Mouse (Mus musculus) ES-E14 (cell line): ENCODE data around the gene Lhfpl2. TPM values are rescaled to one million over a fixed set of nuclear protein-coding genes. Genes with fewer than 3 reads are reported as not detected.

Experiments used
- DNase-seq: peaks from one replicate; pipeline ENCODE4 v3.0.0-alpha.2; 2013; ENCODE audit warnings: low read depth, low spot score
- H3K27ac ChIP-seq: 2 replicates; pipeline ENCODE4 v1.5.1; 2012; ENCODE audit warnings: low read depth, mild to moderate bottlenecking, low read length, moderate library complexity, mixed read lengths; ENCODE audit not compliant: poor library complexity, insufficient read depth, severe bottlenecking
- H3K36me3 ChIP-seq: 2 replicates; pipeline ENCODE4 v1.6.1; 2012; ENCODE audit warnings: mild to moderate bottlenecking, low read length, moderate library complexity, mixed read lengths; ENCODE audit not compliant: control insufficient read depth, poor library complexity, insufficient read depth, severe bottlenecking
- H3K4me1 ChIP-seq, 2 experiments: fragments of 150-350 bp in 1 of 2; sonication (generic) in 1 of 2; 2 replicates each; pipeline ENCODE4 v1.6.1; 2012; ENCODE audit warnings: low read length in 2 of 2, mild to moderate bottlenecking in 1 of 2, mixed read lengths in 1 of 2; ENCODE audit not compliant: control insufficient read depth in 2 of 2, insufficient read depth in 2 of 2, poor library complexity in 1 of 2
- H3K4me3 ChIP-seq, 2 experiments: fragments of 150-350 bp in 1 of 2; sonication (generic) in 1 of 2; 2 replicates each; pipeline ENCODE4 v1.5.1; 2012; ENCODE audit warnings: low read length in 2 of 2, low read depth in 1 of 2, mild to moderate bottlenecking in 1 of 2, mixed read lengths in 1 of 2; ENCODE audit not compliant: insufficient read depth in 1 of 2, poor library complexity in 1 of 2, severe bottlenecking in 1 of 2
- H3K9ac ChIP-seq: 2 replicates; pipeline ENCODE4 v1.6.1; 2012; ENCODE audit warnings: low read depth, mild to moderate bottlenecking, low read length, mixed read lengths; ENCODE audit not compliant: poor library complexity, insufficient read depth, severe bottlenecking
- H3K9me3 ChIP-seq: fragments of 150-350 bp; sonication (generic); 2 replicates; pipeline ENCODE4 v1.6.1; 2012; ENCODE audit warnings: low read depth, mild to moderate bottlenecking, low read length; ENCODE audit not compliant: control insufficient read depth, insufficient read depth
- CHD2 ChIP-seq: IDR thresholded peaks from 2 replicates; pipeline ENCODE4 v1.6.1; 2014; ENCODE audit warnings: mild to moderate bottlenecking, low read depth, low read length, inconsistent platforms
- HCFC1 ChIP-seq: IDR thresholded peaks from 2 replicates; pipeline ENCODE4 v1.6.1; 2012; ENCODE audit warnings: low read length, inconsistent platforms, borderline replicate concordance; ENCODE audit not compliant: insufficient read depth
- MAFK ChIP-seq: IDR thresholded peaks from 2 replicates; pipeline ENCODE4 v1.6.1; 2014; ENCODE audit warnings: mild to moderate bottlenecking, low read depth, low read length, inconsistent platforms; ENCODE audit not compliant: insufficient read depth
- ZC3H11A ChIP-seq: IDR thresholded peaks from 2 replicates; pipeline ENCODE4 v1.6.1; 2012; ENCODE audit warnings: low read depth, mild to moderate bottlenecking, inconsistent platforms, low read length, borderline replicate concordance
- ZNF384 ChIP-seq: IDR thresholded peaks from 2 replicates; pipeline ENCODE4 v1.6.1; 2012; ENCODE audit warnings: low read depth, low read length, inconsistent platforms
- in situ Hi-C, 2 experiments: fragments of 600-800 bp; cut with MboI; formaldehyde crosslinking; loops; one replicate each; pipeline ENCODE4 v1.15.1; 2025; ENCODE audit warnings: low sequenced_read_pairs in 2 of 2, inconsistent platforms in 1 of 2; ENCODE audit not compliant: unreplicated experiment in 2 of 2
- total RNA-seq: library from RNA; depleted of rRNA; stranded (reverse); fragments of 300-350 nt; gene quantifications from 2 replicates; pipeline ENCODE4 v1.2.3, GENCODE M21; 2012

Lhfpl2 gene
- total RNA-seq, 1 experiment: 8.8 TPM

DNA sequence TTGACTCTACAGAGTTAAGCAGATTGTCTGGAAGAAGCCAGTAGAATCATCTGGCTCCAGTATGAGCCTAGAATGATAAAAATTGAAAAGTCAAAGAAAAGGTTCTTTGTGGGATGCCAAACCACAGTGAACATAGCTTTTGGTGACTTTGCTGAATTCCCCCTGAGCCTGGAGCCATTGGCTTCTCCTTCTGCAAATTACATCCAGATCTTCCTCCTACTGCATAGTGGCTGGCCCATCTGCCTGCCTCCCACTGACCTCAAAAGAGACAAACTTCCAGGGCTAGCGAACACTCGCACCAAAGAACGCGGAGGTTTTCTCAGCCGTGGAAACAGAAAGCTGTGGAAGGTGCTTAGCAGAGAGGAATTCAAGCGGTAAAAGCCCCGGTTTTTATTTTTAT, 49.4 kb downstream of the Lhfpl2 start:
- DNase-seq: no peak
- Histone ChIP-seq H3K36me3 (no peaks in the 10 kb centered on the region), H3K4me1 (no peaks in the 10 kb centered on the region), H3K9me3 (no peaks in the 10 kb centered on the region), H3K9ac (no peak overlapping the region), H3K4me3 (no peak overlapping the region), H3K27ac (no peak overlapping the region)
- in situ Hi-C loops: no loop called here
- no peak for TF ChIP-seq CHD2
- TF ChIP-seq ZC3H11A: no peak
- no peak for TF ChIP-seq ZNF384
- no peak for TF ChIP-seq MAFK
- TF ChIP-seq HCFC1: no peak

DNA sequence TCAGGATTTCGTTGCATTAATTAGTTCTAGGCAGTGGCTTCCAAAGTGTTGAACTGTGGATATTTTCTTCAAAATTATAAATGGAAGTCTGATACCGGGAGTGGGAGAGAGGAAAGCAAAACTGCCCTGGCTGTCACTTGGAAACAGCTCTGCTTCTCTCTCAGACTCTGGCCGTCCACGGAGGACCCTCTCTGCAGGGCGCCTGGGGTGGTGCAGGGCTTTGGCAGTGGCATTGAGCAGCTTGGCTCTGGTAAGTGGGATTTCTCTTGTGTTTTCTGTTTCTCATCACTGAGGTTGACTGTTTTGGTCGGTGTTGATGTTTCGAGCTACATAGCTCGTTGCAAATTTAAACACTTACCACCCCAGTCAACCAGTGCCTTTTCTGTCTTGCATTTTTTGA, 53.0 kb downstream of the Lhfpl2 start:
- H3K4me3 ChIP-seq: no peak overlapping the region
- in situ Hi-C loops: no loop called here
- no peak overlapping the region for H3K9ac ChIP-seq
- H3K27ac ChIP-seq: no peak overlapping the region
- H3K36me3 ChIP-seq: no peaks in the 10 kb centered on the region
- TF ChIP-seq HCFC1: no peak
- TF ChIP-seq ZC3H11A: no peak
- TF ChIP-seq CHD2: no peak
- no peak for TF ChIP-seq MAFK
- no peak for TF ChIP-seq ZNF384
- no peaks in the 10 kb centered on the region for H3K4me1 ChIP-seq
- DNase-seq: no peak
- H3K9me3 ChIP-seq: no peaks in the 10 kb centered on the region

DNA sequence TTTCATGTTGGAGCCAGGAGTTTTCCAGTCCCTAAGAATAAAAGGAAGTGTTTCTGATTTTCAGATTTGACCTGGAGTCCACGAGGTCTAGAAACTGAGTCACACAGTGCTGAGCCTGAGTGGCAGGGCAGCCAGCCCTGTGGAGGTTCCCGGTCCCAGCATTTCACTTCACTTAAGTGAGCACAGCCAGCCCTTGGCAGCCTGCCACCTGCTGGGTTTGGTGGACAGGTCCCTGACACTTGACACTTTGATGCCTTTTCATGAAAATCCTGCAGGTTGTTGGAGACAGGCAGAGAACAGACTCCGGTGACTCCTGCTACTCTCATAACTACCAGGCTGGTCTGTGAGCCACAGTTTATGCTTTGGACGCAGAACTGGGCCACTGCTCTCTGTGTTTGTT, 57.9 kb downstream of the Lhfpl2 start:
- Histone ChIP-seq H3K27ac (no peak overlapping the region), H3K4me1 (no peaks in the 10 kb centered on the region)

DNA sequence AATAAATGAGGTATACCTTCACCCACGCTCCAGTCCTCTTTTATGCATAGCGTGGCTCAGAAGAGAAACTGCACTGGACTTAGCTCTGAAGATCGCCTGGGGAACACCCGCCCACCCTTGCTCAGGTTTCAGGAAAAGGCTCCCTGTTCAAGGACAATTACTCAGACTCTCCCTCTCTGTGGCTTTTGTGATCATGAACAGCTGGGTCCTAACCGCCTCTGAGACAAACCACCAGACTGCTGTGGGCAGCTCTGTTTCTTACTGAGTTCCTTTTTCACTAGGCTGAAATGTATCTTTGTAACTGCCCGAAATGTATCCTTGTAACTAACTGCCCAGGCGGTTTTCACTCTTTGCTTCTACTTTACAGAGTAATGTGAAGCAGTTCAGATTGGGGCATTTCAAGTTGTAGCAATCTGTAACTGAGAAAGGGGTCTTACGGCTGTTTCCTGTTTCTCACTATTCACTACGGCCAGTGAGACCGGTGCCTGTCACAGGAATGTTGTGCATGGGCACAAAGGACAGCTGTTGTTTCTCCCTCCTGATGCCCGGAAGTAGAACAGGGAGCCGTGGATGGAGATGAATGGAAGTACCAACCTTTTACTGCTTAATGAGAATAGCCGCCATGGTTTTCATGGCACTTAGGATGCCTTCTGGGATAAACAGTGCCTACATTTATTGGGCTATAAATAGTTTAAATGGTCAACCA, 59.3 kb downstream of the Lhfpl2 start:
- in situ Hi-C loops: no loop called here
- peak; percentile 20 for DNase-seq
- Histone ChIP-seq H3K4me1 (no peaks in the 10 kb centered on the region), H3K36me3 (no peaks in the 10 kb centered on the region), H3K9me3 (no peaks in the 10 kb centered on the region), H3K9ac (no peak overlapping the region), H3K27ac (no peak overlapping the region), H3K4me3 (no peak overlapping the region)
- TF ChIP-seq CHD2: no peak
- TF ChIP-seq HCFC1: no peak
- no peak for TF ChIP-seq MAFK
- no peak for TF ChIP-seq ZNF384
- TF ChIP-seq ZC3H11A: no peak

More for the DNA sequence above, 57.9 kb downstream of the Lhfpl2 start:
- TF ChIP-seq ZNF384: no peak
- TF ChIP-seq MAFK: no peak
- no peak for TF ChIP-seq HCFC1
- TF ChIP-seq ZC3H11A: no peak
- TF ChIP-seq CHD2: no peak
- in situ Hi-C loops: no loop called here
- no peak for DNase-seq
- Histone ChIP-seq H3K36me3 (no peaks in the 10 kb centered on the region), H3K9me3 (no peaks in the 10 kb centered on the region), H3K9ac (no peak overlapping the region), H3K4me3 (no peak overlapping the region)

DNA sequence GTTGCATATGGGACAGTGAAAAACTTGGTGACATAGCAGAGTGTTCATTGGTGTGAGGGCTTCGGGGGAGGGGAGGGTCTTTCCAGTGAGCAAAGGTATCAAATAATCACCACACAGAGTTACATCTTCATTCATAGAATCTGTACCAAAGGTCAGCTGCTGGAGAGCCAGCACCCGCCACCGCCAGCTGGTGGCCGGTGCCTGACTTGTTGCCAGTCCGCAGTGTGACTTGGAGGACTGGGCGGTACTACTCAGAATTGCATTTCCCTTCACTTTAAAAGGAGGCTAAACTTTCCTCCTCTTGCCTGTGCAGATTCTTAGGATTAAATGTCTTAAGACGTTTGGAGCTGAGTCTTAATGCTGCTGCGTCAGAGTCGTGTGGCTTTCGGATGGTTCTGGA, 59.9 kb downstream of the Lhfpl2 start:
- in situ Hi-C loops: no loop called here
- TF ChIP-seq CHD2 (no peak), HCFC1 (no peak), ZNF384 (no peak), ZC3H11A (no peak), MAFK (no peak)
- DNase-seq: no peak
- Histone ChIP-seq H3K9ac (no peak overlapping the region), H3K36me3 (no peaks in the 10 kb centered on the region), H3K4me1 (no peaks in the 10 kb centered on the region), H3K4me3 (no peak overlapping the region), H3K27ac (no peak overlapping the region), H3K9me3 (no peaks in the 10 kb centered on the region)
